Mouse (Mus musculus): ENCODE results near the gene Mitf. TPM values are rescaled to one million over a fixed set of nuclear protein-coding genes. Genes with fewer than 3 reads are reported as not detected.

The Mitf gene
- polyA plus RNA-seq, 1 experiment from 2014 or later, result 3.7 TPM

DNA sequence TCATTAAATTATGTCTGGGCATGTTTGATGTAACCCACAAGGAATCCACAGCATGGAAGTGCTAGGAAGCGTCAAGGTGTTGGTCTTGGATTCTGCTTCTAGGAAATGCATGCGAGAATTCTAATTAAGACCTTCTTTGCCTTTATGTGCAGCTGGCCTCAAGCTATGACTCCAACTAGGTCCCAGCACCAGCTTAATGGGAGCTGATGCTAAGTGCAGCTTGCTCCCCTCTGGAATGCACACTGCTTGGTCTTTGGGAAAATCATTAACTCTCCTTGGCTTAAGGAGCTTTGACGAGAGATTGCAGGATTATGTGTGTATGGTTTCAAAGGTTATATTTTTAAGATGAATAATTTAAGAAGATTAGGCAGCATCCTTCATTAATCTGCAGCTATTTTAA lies 81.7 kb downstream of the Mitf start:
- Histone ChIP-seq H3K27me3 (replicated peaks; ENCODE audit: insufficient read depth, low read length) (no peaks in the 10 kb centered on the region), H3K9me3 (ENCODE audit: low read length) (no peaks in the 10 kb centered on the region), H3K36me3 (ENCODE audit: insufficient read depth, low read length) (no peaks in the 10 kb centered on the region), H3K4me2 (replicated peaks; ENCODE audit: low read depth, low read length) (no peak overlapping the region), H3K27ac (ENCODE audit: low read length) (no peak overlapping the region), H3K4me3 (ENCODE audit: low read depth, low read length) (no peak overlapping the region), H3K9ac (replicated peaks; ENCODE audit: low read depth) (no peak overlapping the region), H3K4me1 (ENCODE audit: insufficient read depth, low read depth, low read length) (no peaks in the 10 kb centered on the region)
- no peak for TF ChIP-seq CTCF (IDR thresholded peaks at IDR 0.05)
- no peak for TF ChIP-seq EP300 (IDR thresholded peaks at IDR 0.05)
- no peak for DNase-seq (ENCODE audit: low spot score)
- ATAC-seq, result no peak
- WGBS, result 55% methylated on average over 3 of the region's 3 CpGs

DNA sequence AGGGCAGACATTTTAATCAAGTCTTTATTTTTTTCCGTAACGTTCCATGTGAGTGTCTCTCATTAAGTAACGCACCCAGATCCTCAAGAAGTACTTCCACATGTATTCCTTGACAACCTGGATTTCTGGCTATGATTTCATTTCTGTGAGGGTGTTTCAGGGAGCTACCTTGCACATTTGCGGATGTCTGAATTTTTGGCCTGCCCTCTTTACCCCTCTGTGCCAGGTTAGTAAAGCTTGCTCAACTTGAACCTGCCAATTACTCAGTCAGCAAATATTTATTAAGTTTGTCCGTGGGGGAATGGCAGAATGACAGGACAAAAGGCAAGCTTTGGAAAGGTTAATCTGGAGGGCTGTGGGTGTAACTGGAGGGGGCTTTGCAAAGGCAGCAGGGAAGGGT lies 86.7 kb downstream of the Mitf start:
- Histone ChIP-seq H3K27ac (ENCODE audit: low read length) (no peak overlapping the region), H3K9me3 (ENCODE audit: low read length) (no peaks in the 10 kb centered on the region), H3K36me3 (ENCODE audit: insufficient read depth, low read length) (no peaks in the 10 kb centered on the region), H3K27me3 (replicated peaks; ENCODE audit: insufficient read depth, low read length) (no peaks in the 10 kb centered on the region), H3K9ac (replicated peaks; ENCODE audit: low read depth) (no peak overlapping the region), H3K4me3 (ENCODE audit: low read depth, low read length) (no peak overlapping the region), H3K4me1 (ENCODE audit: insufficient read depth, low read depth, low read length) (no peaks in the 10 kb centered on the region), H3K4me2 (replicated peaks; ENCODE audit: low read depth, low read length) (no peak overlapping the region)
- DNase-seq (ENCODE audit: low spot score), result peak; percentile 23
- WGBS, result 60% methylated on average over 5 of the region's 5 CpGs
- no peak for ATAC-seq
- no peak for TF ChIP-seq CTCF (IDR thresholded peaks at IDR 0.05)
- no peak for TF ChIP-seq EP300 (IDR thresholded peaks at IDR 0.05)

DNA sequence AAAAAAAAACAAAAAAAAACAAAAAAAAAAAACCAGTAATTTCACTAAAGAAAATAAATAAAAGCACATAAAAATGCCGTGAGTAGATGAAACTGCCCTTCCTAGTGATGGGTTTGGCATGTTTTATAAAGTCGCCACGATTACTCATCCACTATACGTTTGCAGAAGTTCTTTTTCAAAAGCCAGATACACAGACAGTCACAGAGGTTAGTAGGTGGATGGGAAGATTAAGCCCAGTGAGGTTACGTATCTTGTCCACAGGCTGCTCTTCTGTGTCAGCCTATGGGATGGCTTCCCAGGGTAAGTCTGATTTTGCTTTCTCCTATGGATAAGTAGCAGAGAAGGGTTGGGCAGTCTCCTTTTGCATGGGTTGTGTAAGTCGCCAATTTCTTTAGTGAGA lies 90.3 kb downstream of the Mitf start:
- H3K4me1 ChIP-seq (ENCODE audit: insufficient read depth, low read depth, low read length), result no peaks in the 10 kb centered on the region
- WGBS, result 64% methylated on average over 6 of the region's 6 CpGs
- TF ChIP-seq CTCF (IDR thresholded peaks at IDR 0.05) (no peak), EP300 (IDR thresholded peaks at IDR 0.05) (no peak)

DNA sequence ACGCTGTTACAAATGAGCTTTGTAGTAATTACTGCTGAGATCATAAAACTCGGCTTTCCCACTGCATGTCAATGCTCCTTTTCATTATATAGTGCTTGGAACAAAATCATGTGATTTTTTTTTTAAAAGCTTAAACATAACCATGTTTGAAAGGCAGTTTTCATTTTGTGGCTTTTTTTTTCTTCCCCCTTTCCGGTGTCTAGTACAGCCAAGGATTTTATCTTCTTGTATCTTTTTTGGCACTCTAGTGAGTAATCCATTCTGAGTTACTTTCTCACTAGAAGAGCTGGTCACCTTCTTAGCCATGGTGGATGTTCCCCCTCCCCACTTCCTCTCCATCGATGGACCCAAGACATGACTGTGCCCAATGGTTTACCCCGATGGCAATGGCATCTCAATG lies 91.2 kb downstream of the Mitf start:
- ATAC-seq (no peak), DNase-seq (ENCODE audit: low spot score) (no peak)
- H3K36me3 ChIP-seq (ENCODE audit: insufficient read depth, low read length), result no peaks in the 10 kb centered on the region
- no peak overlapping the region for H3K4me3 ChIP-seq (ENCODE audit: low read depth, low read length)
- no peak overlapping the region for H3K9ac ChIP-seq (replicated peaks; ENCODE audit: low read depth)
- no peaks in the 10 kb centered on the region for H3K4me1 ChIP-seq (ENCODE audit: insufficient read depth, low read depth, low read length)
- H3K9me3 ChIP-seq (ENCODE audit: low read length), result no peaks in the 10 kb centered on the region
- TF ChIP-seq EP300 (IDR thresholded peaks at IDR 0.05) (no peak), CTCF (IDR thresholded peaks at IDR 0.05) (no peak)
- no peaks in the 10 kb centered on the region for H3K27me3 ChIP-seq (replicated peaks; ENCODE audit: insufficient read depth, low read length)
- 77% methylated on average over 5 of the region's 5 CpGs for WGBS
- H3K27ac ChIP-seq (ENCODE audit: low read length), result no peak overlapping the region
- no peak overlapping the region for H3K4me2 ChIP-seq (replicated peaks; ENCODE audit: low read depth, low read length)

More for the DNA sequence above, 90.3 kb downstream of the Mitf start:
- no peaks in the 10 kb centered on the region for H3K27me3 ChIP-seq (replicated peaks; ENCODE audit: insufficient read depth, low read length)
- H3K27ac ChIP-seq (ENCODE audit: low read length), result no peak overlapping the region
- no peak for ATAC-seq
- H3K4me3 ChIP-seq (ENCODE audit: low read depth, low read length), result no peak overlapping the region
- H3K4me2 ChIP-seq (replicated peaks; ENCODE audit: low read depth, low read length), result no peak overlapping the region
- H3K9me3 ChIP-seq (ENCODE audit: low read length), result no peaks in the 10 kb centered on the region
- H3K36me3 ChIP-seq (ENCODE audit: insufficient read depth, low read length), result no peaks in the 10 kb centered on the region
- H3K9ac ChIP-seq (replicated peaks; ENCODE audit: low read depth), result no peak overlapping the region
- no peak for DNase-seq (ENCODE audit: low spot score)

DNA sequence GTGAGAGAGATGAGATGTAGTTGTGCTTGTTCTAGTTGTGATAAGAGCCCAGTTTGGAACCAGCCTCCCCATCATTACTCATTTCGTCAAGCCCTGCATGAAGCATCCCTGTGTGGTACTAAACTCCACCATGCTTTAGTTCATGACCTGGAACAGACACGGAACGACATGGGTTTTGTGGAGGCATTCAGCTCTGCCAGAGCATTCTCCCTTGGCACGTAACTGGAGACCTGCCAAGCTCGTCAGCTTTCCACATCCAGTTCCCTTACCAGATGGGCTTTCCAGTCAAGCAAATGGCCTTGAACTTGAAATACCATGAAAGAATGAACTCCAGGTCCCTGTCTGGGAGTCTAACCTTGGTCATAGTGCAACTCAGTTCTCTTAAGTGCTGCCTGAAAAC lies 94.7 kb downstream of the Mitf start:
- Histone ChIP-seq H3K4me2 (replicated peaks; ENCODE audit: low read depth, low read length) (no peak overlapping the region), H3K36me3 (ENCODE audit: insufficient read depth, low read length) (no peaks in the 10 kb centered on the region), H3K4me1 (ENCODE audit: insufficient read depth, low read depth, low read length) (no peaks in the 10 kb centered on the region), H3K9me3 (ENCODE audit: low read length) (no peaks in the 10 kb centered on the region), H3K27ac (ENCODE audit: low read length) (no peak overlapping the region), H3K9ac (replicated peaks; ENCODE audit: low read depth) (no peak overlapping the region), H3K27me3 (replicated peaks; ENCODE audit: insufficient read depth, low read length) (no peaks in the 10 kb centered on the region), H3K4me3 (ENCODE audit: low read depth, low read length) (no peak overlapping the region)
- 73% methylated on average over 5 of the region's 5 CpGs for WGBS
- DNase-seq (ENCODE audit: low spot score) (no peak), ATAC-seq (no peak)
- TF ChIP-seq EP300 (IDR thresholded peaks at IDR 0.05), result no peak

DNA sequence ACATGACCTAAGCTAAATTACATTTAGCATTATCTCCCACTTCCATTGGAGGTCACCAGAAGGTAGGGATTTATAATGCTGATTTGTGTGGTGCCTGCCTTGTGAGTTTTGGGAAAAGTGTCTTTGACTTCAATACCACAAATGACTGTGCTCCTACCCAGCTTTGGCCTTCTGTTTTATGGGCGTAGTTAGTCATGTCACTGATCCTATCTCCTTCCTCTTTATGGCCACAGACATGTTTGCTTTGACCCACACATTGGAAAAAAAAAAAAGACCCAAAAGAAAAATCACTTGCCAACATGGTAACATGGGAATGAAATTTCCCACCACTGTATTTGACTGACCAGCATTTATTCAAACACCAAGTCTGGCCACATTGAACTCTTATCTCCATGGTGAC lies 95.4 kb downstream of the Mitf start:
- Histone ChIP-seq H3K9me3 (ENCODE audit: low read length) (no peaks in the 10 kb centered on the region), H3K36me3 (ENCODE audit: insufficient read depth, low read length) (no peaks in the 10 kb centered on the region), H3K9ac (replicated peaks; ENCODE audit: low read depth) (no peak overlapping the region), H3K4me1 (ENCODE audit: insufficient read depth, low read depth, low read length) (no peaks in the 10 kb centered on the region), H3K4me2 (replicated peaks; ENCODE audit: low read depth, low read length) (no peak overlapping the region), H3K4me3 (ENCODE audit: low read depth, low read length) (no peak overlapping the region), H3K27me3 (replicated peaks; ENCODE audit: insufficient read depth, low read length) (no peaks in the 10 kb centered on the region), H3K27ac (ENCODE audit: low read length) (no peak overlapping the region)
- ATAC-seq, result no peak
- WGBS, result 89% methylated on average over 1 of the region's 1 CpGs
- no peak for DNase-seq (ENCODE audit: low spot score)
- no peak for TF ChIP-seq EP300 (IDR thresholded peaks at IDR 0.05)
- TF ChIP-seq CTCF (IDR thresholded peaks at IDR 0.05), result no peak

DNA sequence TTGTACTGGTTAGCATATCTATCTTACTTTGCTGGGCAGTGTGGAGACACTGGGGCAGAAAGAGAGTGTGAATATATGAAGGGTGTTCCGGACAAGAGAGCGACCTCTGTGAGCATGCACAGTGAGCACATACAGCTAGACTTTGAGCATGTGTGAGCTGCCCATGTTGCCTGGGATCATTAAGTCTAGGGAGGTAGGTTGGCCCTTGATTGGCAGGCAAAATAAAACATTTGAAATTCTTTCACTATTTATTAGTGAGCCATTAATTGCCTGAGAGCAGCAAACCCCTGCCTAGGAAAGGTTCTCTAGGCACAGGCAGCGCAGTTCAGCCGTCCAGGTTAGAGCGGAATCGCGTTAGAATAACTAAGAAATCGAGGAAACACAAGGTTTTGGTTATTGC lies 107.9 kb downstream of the Mitf start:
- Histone ChIP-seq H3K4me2 (replicated peaks; ENCODE audit: low read depth, low read length) (no peak overlapping the region), H3K9ac (replicated peaks; ENCODE audit: low read depth) (no peak overlapping the region), H3K4me1 (ENCODE audit: insufficient read depth, low read depth, low read length) (no peaks in the 10 kb centered on the region), H3K9me3 (ENCODE audit: low read length) (no peaks in the 10 kb centered on the region), H3K4me3 (ENCODE audit: low read depth, low read length) (no peak overlapping the region), H3K27me3 (replicated peaks; ENCODE audit: insufficient read depth, low read length) (no peaks in the 10 kb centered on the region), H3K27ac (ENCODE audit: low read length) (no peak overlapping the region), H3K36me3 (ENCODE audit: insufficient read depth, low read length) (no peaks in the 10 kb centered on the region)
- DNase-seq (ENCODE audit: low spot score) (no peak), ATAC-seq (no peak)
- no peak for TF ChIP-seq CTCF (IDR thresholded peaks at IDR 0.05)
- WGBS, result 83% methylated on average over 8 of the region's 8 CpGs

Data from lung, postnatal 0 days (tissue).